Mouse (Mus musculus) C2C12 (cell line): Measurements from ENCODE around the gene Pycr2. TPM values are rescaled to one million over a fixed set of nuclear protein-coding genes. Genes with fewer than 3 reads are reported as not detected.

Source experiments
- H3K27me3 ChIP-seq: one replicate; pipeline ENCODE4 v1.6.1; 2011; ENCODE audit not compliant: control insufficient read depth, insufficient read depth, insufficient read length
- H3K36me3 ChIP-seq: one replicate; pipeline ENCODE4 v1.6.1; 2011; ENCODE audit not compliant: control insufficient read depth, insufficient read depth
- H3K4me3 ChIP-seq: one replicate; pipeline ENCODE4 v1.5.1; 2011; ENCODE audit warnings: mild to moderate bottlenecking, control low read depth; ENCODE audit not compliant: poor library complexity, insufficient read depth, severe bottlenecking
- H3K79me2 ChIP-seq: one replicate; pipeline ENCODE4 v1.6.1; 2011; ENCODE audit not compliant: control insufficient read depth, insufficient read depth
- H3K79me3 ChIP-seq: one replicate; pipeline ENCODE4 v1.6.1; 2011; ENCODE audit warnings: low read depth, control low read depth
- H3ac ChIP-seq: one replicate; pipeline ENCODE3; 2011; ENCODE audit warnings: low read depth; ENCODE audit not compliant: control insufficient read depth, insufficient read length
- CEBPB ChIP-seq: IDR thresholded peaks from one replicate; pipeline ENCODE4 v1.6.1; 2011; ENCODE audit warnings: low read depth, mild to moderate bottlenecking, control low read depth, moderate library complexity
- CTCF ChIP-seq: IDR thresholded peaks from one replicate; pipeline ENCODE4 v1.5.1; 2011; ENCODE audit not compliant: control insufficient read depth, insufficient read depth, insufficient read length
- FOSL1 ChIP-seq: IDR thresholded peaks from one replicate; pipeline ENCODE4 v1.8.0; 2011; ENCODE audit warnings: mild to moderate bottlenecking, low read length; ENCODE audit not compliant: poor library complexity, insufficient read depth, severe bottlenecking
- MAX ChIP-seq: IDR thresholded peaks from one replicate; pipeline ENCODE4 v1.6.1; 2011; ENCODE audit warnings: mild to moderate bottlenecking, control low read depth
- MYOD1 ChIP-seq: IDR thresholded peaks from one replicate; pipeline ENCODE4 v1.6.1; 2011; ENCODE audit warnings: low read depth; ENCODE audit not compliant: control insufficient read depth, insufficient read length
- MYOG ChIP-seq: IDR thresholded peaks from one replicate; pipeline ENCODE4 v1.6.1; 2011; ENCODE audit not compliant: control insufficient read depth, insufficient read length; ENCODE audit errors: extremely low read depth
- USF1 ChIP-seq: IDR thresholded peaks from one replicate; pipeline ENCODE4 v1.6.1; 2011; ENCODE audit warnings: low read depth, mild to moderate bottlenecking, control low read depth, moderate library complexity
- polyA plus RNA-seq: library from polyadenylated mRNA; unstranded; fragments of >200 nt; fragmentation: generic; extraction: Trizol; gene quantifications from one replicate; pipeline ENCODE4 v1.2.1, GENCODE M21; 2012; ENCODE audit warnings: missing spikeins

The Pycr2 gene
- polyA plus RNA-seq, 1 experiment, result 114 TPM

DNA sequence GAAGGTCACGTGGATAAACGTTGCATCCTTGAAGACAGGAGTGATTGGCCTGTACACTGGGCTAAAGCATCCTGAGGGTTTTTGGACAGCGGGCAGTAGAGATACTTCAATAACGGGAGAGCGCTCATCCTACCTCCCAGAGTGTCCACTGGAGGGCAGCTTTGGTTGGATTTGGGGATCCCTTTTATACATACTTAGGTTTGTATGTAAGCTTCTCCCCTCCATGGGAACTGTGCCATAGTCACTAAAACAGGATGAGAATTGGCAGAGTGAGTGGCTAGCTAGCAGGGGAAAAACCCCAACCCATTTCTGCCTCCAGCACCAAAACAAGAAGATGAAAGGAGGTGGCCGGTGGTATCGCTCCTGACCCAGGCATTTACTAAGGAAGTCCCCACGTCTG, 7.0 kb downstream of the Pycr2 start:
- no peak for TF ChIP-seq USF1
- no peak for TF ChIP-seq FOSL1
- no peak for TF ChIP-seq CTCF
- no peak for TF ChIP-seq MYOG
- no peak for TF ChIP-seq MYOD1
- no peak for TF ChIP-seq CEBPB
- no peak for TF ChIP-seq MAX
- no peaks in the 10 kb centered on the region for H3K27me3 ChIP-seq
- no peak overlapping the region for H3ac ChIP-seq
- peaks cover 6% of the 10 kb centered on the region for H3K79me3 ChIP-seq
- H3K4me3 ChIP-seq, result no peak overlapping the region
- H3K79me2 ChIP-seq, result peaks cover 11% of the 10 kb centered on the region
- peaks cover 26% of the 10 kb centered on the region for H3K36me3 ChIP-seq

DNA sequence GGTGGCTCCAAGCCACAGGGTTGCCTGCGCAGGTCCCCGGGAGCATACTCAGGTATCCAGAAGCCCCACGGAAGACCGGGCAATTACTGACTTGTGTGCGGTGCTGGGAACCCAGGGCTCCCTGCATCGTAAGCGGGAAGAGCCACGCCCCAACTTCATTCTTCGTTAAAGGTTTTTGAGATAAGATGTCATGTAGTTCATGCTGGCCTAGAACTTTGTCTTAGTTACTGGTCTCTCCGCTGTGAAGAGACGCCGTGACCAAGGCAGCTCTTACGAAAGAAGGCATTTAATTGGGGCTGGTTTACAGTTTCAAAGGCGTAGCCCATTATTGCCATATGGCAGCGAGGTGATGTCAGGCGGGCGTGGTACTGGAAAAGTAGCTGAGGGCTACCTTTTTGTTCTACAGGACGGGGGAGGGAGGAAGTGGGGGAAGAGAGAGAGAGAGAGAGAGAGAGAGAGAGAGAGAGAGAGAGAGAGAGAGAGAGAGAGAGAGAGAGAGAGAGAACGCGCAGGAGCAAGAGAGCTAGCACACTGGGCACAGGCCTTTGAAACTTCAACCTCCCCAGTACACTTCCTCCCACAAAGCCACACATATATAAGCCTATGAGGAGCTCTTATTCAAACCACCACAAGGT, 7.7 kb downstream of the Pycr2 start:
- Histone ChIP-seq H3K36me3 (peaks cover 20% of the 10 kb centered on the region), H3K79me2 (peaks cover 5% of the 10 kb centered on the region), H3K27me3 (no peaks in the 10 kb centered on the region), H3K79me3 (peaks cover 2% of the 10 kb centered on the region), H3ac (no peak overlapping the region), H3K4me3 (no peak overlapping the region)
- TF ChIP-seq MAX, result no peak
- peak; percentile 45 for TF ChIP-seq CEBPB
- no peak for TF ChIP-seq MYOD1

DNA sequence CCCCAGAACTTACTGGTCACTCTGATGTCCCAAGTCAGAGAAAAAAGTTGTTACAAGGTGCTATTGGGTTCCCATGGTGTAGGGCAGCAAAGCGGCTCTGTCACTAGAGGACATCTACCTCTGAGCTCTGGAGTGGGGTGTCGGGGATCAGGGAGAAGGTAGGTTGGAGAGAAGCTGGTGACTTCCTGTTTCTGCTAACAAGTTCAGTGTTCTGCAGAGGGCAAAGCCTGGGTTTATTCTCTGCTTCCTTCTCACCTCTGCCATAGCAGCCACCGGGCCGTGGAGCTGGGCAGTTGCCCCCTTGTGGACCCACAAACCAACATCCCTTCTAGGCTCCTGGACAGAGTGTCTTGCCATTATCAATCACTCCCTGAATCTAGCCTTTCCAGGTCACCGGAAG, 8.7 kb downstream of the Pycr2 start:
- Histone ChIP-seq H3K79me2 (no peaks in the 10 kb centered on the region), H3K79me3 (peaks cover 2% of the 10 kb centered on the region), H3K27me3 (no peaks in the 10 kb centered on the region), H3ac (no peak overlapping the region), H3K4me3 (no peak overlapping the region), H3K36me3 (peaks cover 10% of the 10 kb centered on the region)
- TF ChIP-seq MAX, result no peak

DNA sequence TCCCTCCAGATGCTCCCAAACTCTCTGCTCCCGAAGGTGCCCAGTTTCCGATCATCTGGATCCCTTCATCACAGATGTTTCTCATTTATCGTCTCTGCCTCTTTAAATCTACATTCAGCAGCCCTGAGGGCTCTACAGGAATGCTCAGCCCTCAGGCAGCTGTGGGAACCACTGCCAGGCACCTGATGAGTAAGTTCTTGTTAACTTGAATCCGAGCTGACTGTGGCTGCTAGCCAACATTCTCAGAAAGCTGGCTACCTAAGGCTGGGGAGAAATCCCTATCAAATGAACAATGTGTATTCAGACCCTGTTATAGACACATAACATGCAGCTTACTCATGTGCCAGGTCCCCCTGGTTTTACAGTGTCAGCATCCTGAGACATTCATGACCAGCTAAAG, 9.7 kb downstream of the Pycr2 start:
- Histone ChIP-seq H3ac (no peak overlapping the region), H3K4me3 (no peak overlapping the region), H3K36me3 (peaks cover 3% of the 10 kb centered on the region), H3K79me2 (no peaks in the 10 kb centered on the region), H3K79me3 (no peaks in the 10 kb centered on the region), H3K27me3 (no peaks in the 10 kb centered on the region)
- TF ChIP-seq CEBPB, result no peak
- peak; percentile 53 for TF ChIP-seq MYOD1

DNA sequence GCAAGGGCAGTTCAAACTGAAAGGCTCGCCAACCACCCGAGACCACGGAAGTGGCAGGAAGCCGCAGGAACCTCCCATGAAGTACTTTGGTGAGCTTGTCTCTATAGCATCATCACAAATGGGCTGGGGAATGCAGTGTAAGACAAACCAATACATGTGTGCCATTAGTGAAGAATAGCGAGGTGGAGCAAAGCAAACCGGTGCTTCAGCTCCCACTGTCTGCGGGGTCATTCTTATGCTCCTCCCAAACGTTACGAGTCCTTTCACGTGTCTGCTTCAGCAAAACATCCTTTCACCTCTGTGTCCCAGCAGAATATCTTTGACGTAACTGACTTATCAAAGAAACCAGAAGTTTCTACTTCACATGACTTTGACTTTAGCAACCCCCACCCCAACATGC, 12.3 kb downstream of the Pycr2 start:
- no peak overlapping the region for H3K4me3 ChIP-seq
- no peaks in the 10 kb centered on the region for H3K36me3 ChIP-seq
- no peaks in the 10 kb centered on the region for H3K27me3 ChIP-seq
- H3K79me3 ChIP-seq, result no peaks in the 10 kb centered on the region
- H3K79me2 ChIP-seq, result no peaks in the 10 kb centered on the region
- TF ChIP-seq CEBPB, result no peak
- TF ChIP-seq MYOD1, result no peak
- no peak for TF ChIP-seq FOSL1
- no peak for TF ChIP-seq MAX
- TF ChIP-seq USF1, result no peak
- TF ChIP-seq MYOG, result no peak
- no peak for TF ChIP-seq CTCF
- H3ac ChIP-seq, result no peak overlapping the region

DNA sequence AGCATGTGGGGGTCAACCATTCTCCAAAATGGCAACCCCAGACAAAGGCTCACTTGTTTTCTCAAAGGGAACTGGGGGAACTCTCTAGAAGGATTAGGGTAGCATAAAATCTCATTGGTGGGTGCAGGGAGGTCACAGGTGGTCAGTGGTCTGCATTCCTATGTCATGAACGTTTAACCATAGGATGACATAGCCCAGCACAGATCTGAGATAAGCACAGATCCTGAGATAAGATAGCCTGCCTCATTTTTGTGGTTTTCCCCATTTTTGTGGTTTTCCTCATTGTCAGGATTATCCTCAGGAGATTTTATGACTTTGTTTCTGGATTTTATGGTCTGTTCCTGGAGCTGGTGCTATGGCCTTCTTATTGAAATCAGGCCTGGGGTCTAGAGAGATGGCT, 13.0 kb downstream of the Pycr2 start:
- Histone ChIP-seq H3K79me2 (no peaks in the 10 kb centered on the region), H3K27me3 (no peaks in the 10 kb centered on the region), H3K4me3 (no peak overlapping the region), H3ac (no peak overlapping the region), H3K79me3 (no peaks in the 10 kb centered on the region), H3K36me3 (no peaks in the 10 kb centered on the region)
- TF ChIP-seq USF1, result no peak
- peak; percentile 64 for TF ChIP-seq MYOD1

DNA sequence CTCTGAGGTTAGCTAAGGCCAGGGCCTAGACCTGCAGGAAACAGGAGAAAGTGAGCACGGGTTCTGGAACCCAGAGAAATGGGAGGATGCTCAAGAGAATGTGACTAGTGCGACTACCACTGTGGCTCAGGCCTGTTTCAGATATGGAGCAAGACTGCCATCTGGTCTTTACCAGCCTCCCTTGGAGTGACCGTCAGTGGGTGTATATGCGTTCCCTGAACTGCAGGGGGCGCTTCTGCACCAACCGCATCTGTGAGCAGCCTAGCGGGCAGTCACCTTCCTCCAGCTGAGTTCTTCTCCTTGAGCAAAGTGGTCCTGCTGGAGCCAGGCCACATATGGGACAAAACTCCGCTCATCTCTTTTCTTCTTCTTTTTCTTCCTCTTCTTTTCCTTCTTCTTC, 15.6 kb downstream of the Pycr2 start:
- H3K36me3 ChIP-seq, result no peaks in the 10 kb centered on the region
- no peak for TF ChIP-seq USF1
- peak; percentile 34 for TF ChIP-seq CTCF
- no peak overlapping the region for H3ac ChIP-seq
- no peaks in the 10 kb centered on the region for H3K27me3 ChIP-seq
- H3K79me2 ChIP-seq, result no peaks in the 10 kb centered on the region
- H3K79me3 ChIP-seq, result no peaks in the 10 kb centered on the region
- no peak overlapping the region for H3K4me3 ChIP-seq
